Mouse (Mus musculus): ENCODE results near the gene Inpp4a. TPM values are rescaled to one million over a fixed set of nuclear protein-coding genes. Genes with fewer than 3 reads are reported as not detected.
A peak's percentile ranks its signal among the peaks of the same experiment; 100 is the strongest.

Gene Inpp4a
- total and polyA plus RNA-seq, 3 experiments, result 1.5 to 7.0 (median 4.0) TPM

DNA sequence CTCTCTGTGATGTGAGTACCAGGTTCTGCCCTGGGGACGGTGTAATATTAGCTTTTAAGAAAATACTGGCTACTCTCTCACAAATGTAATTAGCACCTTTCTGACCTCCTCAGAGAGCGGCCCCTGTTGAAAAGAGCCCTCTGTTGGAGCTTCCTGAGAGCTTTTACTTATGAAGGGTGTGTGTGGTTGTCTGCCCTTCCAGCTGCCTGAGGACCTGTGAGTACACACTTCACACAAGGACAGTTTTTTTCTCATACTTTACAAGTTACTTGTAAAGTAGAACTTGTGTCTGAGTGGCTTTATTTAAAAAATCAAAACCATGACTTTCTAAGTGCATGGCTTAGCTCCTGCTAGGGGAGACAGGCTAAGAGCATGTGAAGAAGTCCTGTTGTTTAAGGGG lies 37.1 kb downstream of the Inpp4a start:
- Histone ChIP-seq H3K36me3 (replicated peaks in 1 of 2; ENCODE audit: control insufficient read depth in 1 of 2, insufficient read depth in 1 of 2, low read length in 1 of 2) (no peaks in the 10 kb centered on the region), H3K79me2 (replicated peaks; ENCODE audit: control insufficient read depth, extremely low read depth, insufficient read depth, poor library complexity, severe bottlenecking) (no peaks in the 10 kb centered on the region), H3K4me2 (ENCODE audit: insufficient read depth, low read depth, poor library complexity, severe bottlenecking) (peak overlapping the region; percentile 29), H3K27me3 (replicated peaks) (no peaks in the 10 kb centered on the region), H3K9ac (ENCODE audit: insufficient read depth, low read depth) (no peak overlapping the region), H3K4me1 (ENCODE audit: control insufficient read depth in 1 of 2, insufficient read depth in 2 of 2) (peaks cover 29 to 70% of the 10 kb centered on the region in 2 experiments), H3K9me3 (replicated peaks; ENCODE audit: low read length) (no peaks in the 10 kb centered on the region), H3K27ac (ENCODE audit: insufficient read depth, low read depth) (peak overlapping the region; percentile 57; the same call in 1 of the 2 replicates), H3K4me3 (replicated peaks in 1 of 3; ENCODE audit: low read depth in 2 of 3, low read length in 2 of 3, poor library complexity in 1 of 3) (no peak overlapping the region)
- in situ Hi-C loops (cut with MboI; ENCODE audit: low pct_ligation_motif_present, low pct_unique_long_range_greater_than_20kb, low sequenced_read_pairs), result no loop called here
- 0 out of 2 replicates have a peak, but pooled peaks have one; percentile 7 for TF ChIP-seq SIN3A (IDR thresholded peaks at IDR 0.05; ENCODE audit: low read length)
- TF ChIP-seq ZKSCAN1 (IDR thresholded peaks at IDR 0.05; ENCODE audit: borderline replicate concordance, low read depth, low read length), result no peak
- no peak for DNase-seq (ENCODE audit: extremely low read depth)
- dilution Hi-C loops (cut with MboI; ENCODE audit: extremely low pct_ligation_motif_present, extremely low pct_unique_long_range_greater_than_20kb, low sequenced_read_pairs), result no loop called here

- H3K9me3 ChIP-seq (replicated peaks; ENCODE audit: low read length), result no peaks in the 10 kb centered on the region
- no peaks in the 10 kb centered on the region for H3K79me2 ChIP-seq (replicated peaks; ENCODE audit: control insufficient read depth, extremely low read depth, insufficient read depth, poor library complexity, severe bottlenecking)
- H3K4me2 ChIP-seq (ENCODE audit: insufficient read depth, low read depth, poor library complexity, severe bottlenecking), result no peak overlapping the region; the same call in 1 of the 2 replicates
- peaks cover 27 to 66% of the 10 kb centered on the region in 2 experiments for H3K4me1 ChIP-seq (ENCODE audit: control insufficient read depth in 1 of 2, insufficient read depth in 2 of 2)
- no peak overlapping the region for H3K9ac ChIP-seq (ENCODE audit: insufficient read depth, low read depth)
- peak; percentile 47; the same call in 1 of the 2 replicates for TF ChIP-seq EP300 (IDR thresholded peaks at IDR 0.05; ENCODE audit: low read length)
- 0 out of 2 replicates have a peak, but pooled peaks have one; percentile 52 for TF ChIP-seq MAFK (IDR thresholded peaks at IDR 0.05; ENCODE audit: insufficient replicate concordance, low read length)
- TF ChIP-seq BHLHE40 (IDR thresholded peaks at IDR 0.05; ENCODE audit: low read depth, low read length), result peak; percentile 39; the same call in 1 of the 2 replicates
- no peak for TF ChIP-seq JUND (conservative IDR thresholded peaks at IDR 0.05; ENCODE audit: low read depth, low read length)
- TF ChIP-seq USF1 (IDR thresholded peaks at IDR 0.05; ENCODE audit: low read depth, low read length), result no peak
- peak; percentile 61; the same call in 1 of the 2 replicates for TF ChIP-seq TCF12 (IDR thresholded peaks at IDR 0.05; ENCODE audit: low read depth, low read length)
- peak; percentile 43 for TF ChIP-seq ETS1 (conservative IDR thresholded peaks at IDR 0.05; ENCODE audit: low read depth, low read length)
- H3K27me3 ChIP-seq (replicated peaks), result no peaks in the 10 kb centered on the region
- peak; percentile 53 for DNase-seq (ENCODE audit: extremely low read depth)
- no peak overlapping the region for H3K4me3 ChIP-seq (replicated peaks in 1 of 3; ENCODE audit: low read depth in 2 of 3, low read length in 2 of 3, poor library complexity in 1 of 3)
- in situ Hi-C loops (cut with MboI; ENCODE audit: low pct_ligation_motif_present, low pct_unique_long_range_greater_than_20kb, low sequenced_read_pairs), result no loop called here
- no peaks in the 10 kb centered on the region for H3K36me3 ChIP-seq (replicated peaks in 1 of 2; ENCODE audit: control insufficient read depth in 1 of 2, insufficient read depth in 1 of 2, low read length in 1 of 2)
- dilution Hi-C loops (cut with MboI; ENCODE audit: extremely low pct_ligation_motif_present, extremely low pct_unique_long_range_greater_than_20kb, low sequenced_read_pairs), result no loop called here
- H3K27ac ChIP-seq (ENCODE audit: insufficient read depth, low read depth), result no peak overlapping the region
These were observed 37.6 kb downstream of the Inpp4a start for GRCm38 (mm10) chr1:37337273-37337672.

DNA sequence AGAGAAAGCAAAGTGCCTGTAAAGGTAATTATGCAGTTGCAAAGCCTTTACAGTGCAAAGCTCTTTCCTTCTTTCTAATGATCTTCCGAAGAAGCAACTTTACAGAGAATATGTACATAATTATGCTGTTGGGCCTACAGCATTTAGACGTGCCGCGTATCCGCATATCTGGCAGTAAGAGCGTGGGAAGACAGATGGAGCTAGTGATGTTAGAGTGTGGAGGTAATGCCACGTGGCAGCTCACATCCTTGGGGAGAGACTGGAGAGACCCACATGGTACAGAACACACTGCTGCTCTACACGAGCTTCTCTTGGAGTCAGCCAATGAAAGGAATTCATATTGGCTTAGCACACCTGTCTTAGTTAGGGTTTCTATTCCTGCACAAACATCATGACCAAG lies 39.5 kb downstream of the Inpp4a start:
- Histone ChIP-seq H3K27ac (ENCODE audit: insufficient read depth, low read depth) (no peak overlapping the region), H3K4me2 (ENCODE audit: insufficient read depth, low read depth, poor library complexity, severe bottlenecking) (no peak overlapping the region), H3K9ac (ENCODE audit: insufficient read depth, low read depth) (no peak overlapping the region), H3K27me3 (replicated peaks) (no peaks in the 10 kb centered on the region), H3K36me3 (replicated peaks in 1 of 2; ENCODE audit: control insufficient read depth in 1 of 2, insufficient read depth in 1 of 2, low read length in 1 of 2) (no peaks in the 10 kb centered on the region), H3K4me3 (replicated peaks in 1 of 3; ENCODE audit: low read depth in 2 of 3, low read length in 2 of 3, poor library complexity in 1 of 3) (no peak overlapping the region), H3K79me2 (replicated peaks; ENCODE audit: control insufficient read depth, extremely low read depth, insufficient read depth, poor library complexity, severe bottlenecking) (no peaks in the 10 kb centered on the region), H3K9me3 (replicated peaks; ENCODE audit: low read length) (no peaks in the 10 kb centered on the region), H3K4me1 (ENCODE audit: control insufficient read depth in 1 of 2, insufficient read depth in 2 of 2) (peaks cover 27 to 51% of the 10 kb centered on the region in 2 experiments)
- in situ Hi-C loops (cut with MboI; ENCODE audit: low pct_ligation_motif_present, low pct_unique_long_range_greater_than_20kb, low sequenced_read_pairs) (no loop called here), dilution Hi-C loops (cut with MboI; ENCODE audit: extremely low pct_ligation_motif_present, extremely low pct_unique_long_range_greater_than_20kb, low sequenced_read_pairs) (no loop called here)
- TF ChIP-seq CHD1 (IDR thresholded peaks at IDR 0.05; ENCODE audit: low read depth, low read length) (no peak), MAX (IDR thresholded peaks at IDR 0.05; ENCODE audit: low read length) (no peak), SMC3 (IDR thresholded peaks at IDR 0.05; ENCODE audit: low read depth, low read length) (no peak), KAT2A (IDR thresholded peaks at IDR 0.05; ENCODE audit: insufficient replicate concordance, low read length) (no peak), MYC (IDR thresholded peaks at IDR 0.05; ENCODE audit: low read depth, low read length) (no peak), HCFC1 (IDR thresholded peaks at IDR 0.05; ENCODE audit: low read depth, low read length) (no peak), ETS1 (conservative IDR thresholded peaks at IDR 0.05; ENCODE audit: low read depth, low read length) (no peak)
- DNase-seq (ENCODE audit: extremely low read depth), result no peak
